Mouse (Mus musculus) CH12.LX (cell line): ENCODE data around the gene Sbf2. TPM values are rescaled to one million over a fixed set of nuclear protein-coding genes. Genes with fewer than 3 reads are reported as not detected.

Experiments
- DNase-seq: peaks from one replicate; pipeline ENCODE4 v3.0.0-alpha.2; 2013; ENCODE audit errors: extremely low read depth
- H3K27ac ChIP-seq: 2 replicates; pipeline ENCODE4 v1.5.1; 2012; ENCODE audit warnings: low read depth, mild to moderate bottlenecking, control low read depth, moderate library complexity; ENCODE audit not compliant: insufficient read depth
- H3K27me3 ChIP-seq: replicated peaks from 2 replicates; pipeline ENCODE3; 2012; ENCODE audit warnings: inconsistent platforms
- H3K36me3 ChIP-seq, 2 experiments: replicated peaks in 1 of 2; 2 replicates each; pipeline versions ENCODE3 to v1.6.1; 2012; ENCODE audit warnings: inconsistent platforms in 1 of 2, low read length in 1 of 2, mild to moderate bottlenecking in 1 of 2, mixed read lengths in 1 of 2, moderate library complexity in 1 of 2; ENCODE audit not compliant: control insufficient read depth in 1 of 2, insufficient read depth in 1 of 2
- H3K4me1 ChIP-seq, 2 experiments: 2 replicates each; pipeline ENCODE4 v1.6.1; 2012; ENCODE audit warnings: inconsistent platforms in 1 of 2, moderate library complexity in 1 of 2; ENCODE audit not compliant: insufficient read depth in 2 of 2, control insufficient read depth in 1 of 2
- H3K4me2 ChIP-seq: 2 replicates; pipeline ENCODE4 v1.6.1; 2012; ENCODE audit warnings: low read depth, mild to moderate bottlenecking, control low read depth; ENCODE audit not compliant: poor library complexity, insufficient read depth, severe bottlenecking
- H3K4me3 ChIP-seq, 3 experiments: fragments of 150-350 bp in 1 of 3; sonication (generic) in 1 of 3; replicated peaks in 1 of 3; 2 replicates each; pipeline versions ENCODE3 to v1.5.1; 2011 to 2012; ENCODE audit warnings: low read depth in 2 of 3, low read length in 2 of 3, mild to moderate bottlenecking in 2 of 3, moderate library complexity in 2 of 3, control low read depth in 1 of 3, improper control_type of control experiment in 1 of 3, inconsistent platforms in 1 of 3, mixed read lengths in 1 of 3; ENCODE audit not compliant: poor library complexity in 1 of 3
- H3K79me2 ChIP-seq: replicated peaks from 2 replicates; pipeline ENCODE4 v1.6.1; 2012; ENCODE audit warnings: mild to moderate bottlenecking, moderate library complexity; ENCODE audit not compliant: control insufficient read depth, poor library complexity, insufficient read depth, severe bottlenecking; ENCODE audit errors: extremely low read depth
- H3K9ac ChIP-seq: 2 replicates; pipeline ENCODE4 v1.6.1; 2012; ENCODE audit warnings: low read depth, mild to moderate bottlenecking, control low read depth, moderate library complexity; ENCODE audit not compliant: insufficient read depth
- H3K9me3 ChIP-seq: replicated peaks from 2 replicates; pipeline ENCODE3; 2012; ENCODE audit warnings: low read length, inconsistent platforms, mixed read lengths
- BHLHE40 ChIP-seq: IDR thresholded peaks from 2 replicates; pipeline ENCODE4 v1.6.1; 2011; ENCODE audit warnings: mild to moderate bottlenecking, low read depth, low read length, improper control_type of control experiment
- CHD1 ChIP-seq: IDR thresholded peaks from 2 replicates; pipeline ENCODE4 v1.6.1; 2012; ENCODE audit warnings: low read depth, low read length, improper control_type of control experiment, inconsistent platforms
- E2F4 ChIP-seq: IDR thresholded peaks from 2 replicates; pipeline ENCODE4 v1.6.1; 2011; ENCODE audit warnings: low read depth, low read length, improper control_type of control experiment; ENCODE audit not compliant: insufficient replicate concordance
- HCFC1 ChIP-seq: IDR thresholded peaks from 2 replicates; pipeline ENCODE4 v1.6.1; 2012; ENCODE audit warnings: low read depth, mild to moderate bottlenecking, inconsistent platforms, low read length, improper control_type of control experiment
- JUN ChIP-seq: IDR thresholded peaks from 2 replicates; pipeline ENCODE4 v1.6.1; 2011; ENCODE audit warnings: low read depth, mild to moderate bottlenecking, low read length, improper control_type of control experiment, moderate library complexity; ENCODE audit not compliant: insufficient read depth
- JUND ChIP-seq: conservative IDR thresholded peaks from 2 replicates; pipeline ENCODE4 v1.6.1; 2011; ENCODE audit warnings: low read depth, low read length, improper control_type of control experiment
- KAT2A ChIP-seq: IDR thresholded peaks from 2 replicates; pipeline ENCODE4 v1.6.1; 2012; ENCODE audit warnings: low read length, improper control_type of control experiment, inconsistent platforms; ENCODE audit not compliant: insufficient replicate concordance
- MAFK ChIP-seq: IDR thresholded peaks from 2 replicates; pipeline ENCODE4 v1.6.1; 2011; ENCODE audit warnings: low read length, improper control_type of control experiment; ENCODE audit not compliant: insufficient replicate concordance
- MAZ ChIP-seq: IDR thresholded peaks from 2 replicates; pipeline ENCODE4 v1.6.1; 2012; ENCODE audit warnings: low read depth, mild to moderate bottlenecking, inconsistent platforms, low read length, improper control_type of control experiment, moderate library complexity
- MEF2A ChIP-seq: IDR thresholded peaks from 2 replicates; pipeline ENCODE4 v1.6.1; 2014; ENCODE audit warnings: low read depth, mild to moderate bottlenecking, inconsistent platforms, low read length, improper control_type of control experiment, borderline replicate concordance
- MXI1 ChIP-seq: IDR thresholded peaks from 2 replicates; pipeline ENCODE4 v1.6.1; 2011; ENCODE audit warnings: mild to moderate bottlenecking, low read depth, low read length, improper control_type of control experiment
- NELFE ChIP-seq: IDR thresholded peaks from 2 replicates; pipeline ENCODE4 v1.6.1; 2011; ENCODE audit warnings: low read depth, low read length, improper control_type of control experiment
- PAX5 ChIP-seq: IDR thresholded peaks from 2 replicates; pipeline ENCODE4 v1.6.1; 2012; ENCODE audit warnings: low read length, inconsistent platforms, mixed read lengths
- RAD21 ChIP-seq: IDR thresholded peaks from 2 replicates; pipeline ENCODE4 v1.6.1; 2011; ENCODE audit warnings: low read depth, mild to moderate bottlenecking, low read length, improper control_type of control experiment, moderate library complexity
- SIN3A ChIP-seq: IDR thresholded peaks from 2 replicates; pipeline ENCODE4 v1.6.1; 2012; ENCODE audit warnings: low read length, improper control_type of control experiment, inconsistent platforms
- UBTF ChIP-seq: IDR thresholded peaks from 2 replicates; pipeline ENCODE4 v1.6.1; 2012; ENCODE audit warnings: low read depth, mild to moderate bottlenecking, inconsistent platforms, low read length, improper control_type of control experiment, moderate library complexity
- ZC3H11A ChIP-seq: IDR thresholded peaks from 2 replicates; pipeline ENCODE4 v1.6.1; 2012; ENCODE audit warnings: low read depth, mild to moderate bottlenecking, inconsistent platforms, low read length, improper control_type of control experiment
- dilution Hi-C: fragments of 300-500 bp; cut with MboI; formaldehyde crosslinking; loops from 2 replicates; pipeline ENCODE4 v1.14.3; 2020; ENCODE audit warnings: low sequenced_read_pairs; ENCODE audit not compliant: extremely low pct_unique_long_range_greater_than_20kb, extremely low pct_ligation_motif_present
- in situ Hi-C: fragments of 300-500 bp; cut with MboI; formaldehyde crosslinking; loops from 3 replicates; pipeline ENCODE4 v1.14.3; 2019; ENCODE audit warnings: low sequenced_read_pairs, low pct_ligation_motif_present, low pct_unique_long_range_greater_than_20kb, mixed read lengths
- polyA plus RNA-seq: library from polyadenylated mRNA; unstranded; fragments of >175 nt; gene quantifications from 2 replicates; pipeline ENCODE4 v1.2.1, GENCODE M21; 2012; ENCODE audit warnings: low read depth; ENCODE audit not compliant: insufficient read length
- total RNA-seq, 2 experiments: library from RNA; depleted of rRNA; stranded (reverse); fragments of 300-350 nt in 1 of 2; fragments of >200 nt in 1 of 2; gene quantifications; 2 replicates each; pipeline ENCODE4 v1.2.3; 2012 to 2014

Sbf2 gene
- total and polyA plus RNA-seq, 3 experiments: 9.5 to 21.5 (median 11.4) TPM

DNA sequence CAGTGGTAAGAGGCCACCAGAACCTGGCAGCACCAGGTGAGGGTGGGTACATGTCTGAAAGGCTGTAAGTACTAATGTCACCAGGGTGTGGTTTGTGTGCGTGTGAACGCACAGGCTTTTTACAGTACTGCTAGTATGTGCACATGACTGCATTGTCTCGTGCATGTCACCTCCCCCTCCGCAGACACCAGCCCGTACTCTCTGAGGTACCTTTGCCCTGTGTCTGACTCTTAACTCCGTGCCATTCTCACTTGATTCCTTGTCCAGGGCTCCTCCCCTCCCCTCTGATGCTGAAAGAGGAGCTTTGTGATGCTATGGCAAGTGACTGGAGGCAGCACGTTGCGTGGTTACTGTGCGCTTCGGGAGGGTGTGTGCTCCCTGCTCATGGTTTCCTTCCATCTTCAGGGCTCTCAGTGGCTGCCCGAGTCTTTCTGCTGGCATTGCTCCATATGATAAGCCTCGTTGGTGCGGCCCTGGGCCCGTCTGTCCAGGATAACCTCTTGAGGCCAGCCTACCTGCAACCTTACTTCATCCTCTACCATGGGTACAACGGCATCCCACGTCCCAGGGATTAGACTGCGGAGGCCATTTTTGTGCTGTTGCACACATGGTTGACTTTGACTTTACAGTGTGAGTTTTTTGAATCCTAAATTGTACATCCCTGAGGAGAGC, 315.8 kb downstream of the Sbf2 start:
- dilution Hi-C loops: no loop called here
- Histone ChIP-seq H3K4me2 (no peak overlapping the region), H3K79me2 (no peaks in the 10 kb centered on the region), H3K4me1 (peaks cover 4 to 22% of the 10 kb centered on the region in 2 experiments; a peak in 3 of 4 replicates), H3K9ac (no peak overlapping the region), H3K4me3 (no peak overlapping the region), H3K36me3 (no peaks in the 10 kb centered on the region), H3K27me3 (no peaks in the 10 kb centered on the region), H3K27ac (no peak overlapping the region), H3K9me3 (peaks cover 2% of the 10 kb centered on the region)
- in situ Hi-C loops: loop anchor here (25.0 kb wide), 1 partner anchor 138 kb away; no protein-coding TSS in a partner anchor
- no peak for TF ChIP-seq UBTF
- no peak for TF ChIP-seq ZC3H11A
- no peak for TF ChIP-seq KAT2A
- TF ChIP-seq RAD21: no peak
- TF ChIP-seq CHD1: no peak
- TF ChIP-seq E2F4: no peak
- TF ChIP-seq HCFC1: no peak
- TF ChIP-seq JUN: no peak
- no peak for TF ChIP-seq MAZ
- TF ChIP-seq PAX5: no peak
- no peak for TF ChIP-seq MEF2A
- no peak for TF ChIP-seq NELFE
- no peak for DNase-seq

DNA sequence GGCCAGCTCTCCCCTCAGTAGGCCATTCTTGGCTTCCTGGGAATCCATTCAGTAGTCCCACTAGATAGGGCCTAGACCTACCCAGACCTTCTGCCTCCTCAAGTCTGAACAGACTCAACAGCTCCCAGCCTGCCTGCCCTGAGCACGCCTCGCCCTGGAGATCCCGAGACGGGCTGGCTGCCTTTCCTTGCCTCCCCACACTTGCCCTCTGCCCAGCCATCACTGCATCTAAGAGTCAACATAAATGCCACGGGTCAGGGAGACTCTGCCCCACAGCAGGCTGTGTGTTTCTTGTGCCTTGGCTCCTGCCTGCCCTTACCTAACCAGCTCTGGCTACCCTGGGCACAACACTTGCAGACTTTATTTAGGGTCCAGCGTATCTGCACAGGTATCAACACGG, 316.6 kb downstream of the Sbf2 start:
- H3K4me2 ChIP-seq: no peak overlapping the region
- dilution Hi-C loops (no loop called here), in situ Hi-C loops (loop anchor here (25.0 kb wide), 1 partner anchor 139 kb away; no protein-coding TSS in a partner anchor)
- TF ChIP-seq JUND: no peak
- TF ChIP-seq PAX5: no peak
- no peak for TF ChIP-seq E2F4
- no peak for TF ChIP-seq MAFK
- TF ChIP-seq SIN3A: no peak
- TF ChIP-seq MEF2A: no peak
- no peak for TF ChIP-seq MXI1
- no peak for TF ChIP-seq JUN
- no peak for TF ChIP-seq BHLHE40
- H3K79me2 ChIP-seq: no peaks in the 10 kb centered on the region
- no peak overlapping the region for H3K27ac ChIP-seq
- peaks cover 2% of the 10 kb centered on the region for H3K9me3 ChIP-seq
- H3K4me1 ChIP-seq: peaks cover 4 to 22% of the 10 kb centered on the region in 2 experiments; a peak in 3 of 4 replicates
- no peaks in the 10 kb centered on the region for H3K36me3 ChIP-seq
- no peak overlapping the region for H3K4me3 ChIP-seq
- no peak overlapping the region for H3K9ac ChIP-seq
- DNase-seq: no peak
- H3K27me3 ChIP-seq: no peaks in the 10 kb centered on the region
